ENCODE assay signal across 5 mouse cellular contexts in genomic region chr2:113116788-113117187, GRCm38 (mm10).
"Had no signal": no experiment of that assay in that cellular context is flagged by ENCODE, and none has a peak within 500 bp of the region (broad histone marks: within the 10 kb centered on the region; RNA-seq: fewer than 3 reads in every experiment).

No protein-coding gene starts in this region.

- DNase-seq: kidney, postnatal 10 days; left cerebral cortex, postnatal 4 days; lung, adult 18-20 months; right cerebral cortex, postnatal 14 days; thymus, postnatal 36 days had no signal
